Mouse (Mus musculus) lung, adult 2 months (tissue): Measurements from ENCODE around the gene 3110082I17Rik.

Source experiments
- CTCF ChIP-seq: fragments of 200-500 bp; IDR thresholded peaks from 2 replicates; pipeline ENCODE4 v1.5.1; 2011; ENCODE audit warnings: mild to moderate bottlenecking, low read length, control low read depth; ENCODE audit not compliant: insufficient read depth
- POLR2A ChIP-seq: fragments of 200-500 bp; IDR thresholded peaks from 2 replicates; pipeline ENCODE4 v1.6.1; 2011; ENCODE audit warnings: low read depth, mild to moderate bottlenecking, control low read depth, low read length, borderline replicate concordance; ENCODE audit errors: extremely low read depth

GRCm38 (mm10) chr5:139335634-139336033 lies 124.7 kb downstream of the 3110082I17Rik start:
- no peak for TF ChIP-seq POLR2A
- TF ChIP-seq CTCF: no peak
